Mouse (Mus musculus) embryonic facial prominence, embryonic 11.5 days (tissue): Measurements from ENCODE around the gene Extl2. TPM values are rescaled to one million over a fixed set of nuclear protein-coding genes. Genes with fewer than 3 reads are reported as not detected.

ENCODE experiments used
- ATAC-seq: fragments of 200-750 bp; cut with Nextera tagmentation; replicated peaks from 2 replicates; pipeline ENCODE4 v1.8.0; 2017; ENCODE audit warnings: low read depth; ENCODE audit not compliant: insufficient number of reproducible peaks, low FRiP score, low TSS enrichment
- DNase-seq: peaks from one replicate; pipeline ENCODE4 v3.0.0-alpha.2; 2015; ENCODE audit warnings: low spot score
- H3K27ac ChIP-seq: fragments of 300-500 bp; sonication (generic); replicated peaks from 2 replicates; pipeline ENCODE4 v1.5.1; 2014; ENCODE audit warnings: mild to moderate bottlenecking, low read depth, low read length, control low read depth
- H3K27me3 ChIP-seq: fragments of 300-500 bp; sonication (generic); 2 replicates; pipeline ENCODE4 v1.6.1; 2014; ENCODE audit warnings: mild to moderate bottlenecking, low read length, moderate library complexity, mixed read lengths; ENCODE audit not compliant: control insufficient read depth, insufficient read depth
- H3K36me3 ChIP-seq: fragments of 300-500 bp; sonication (generic); replicated peaks from 2 replicates; pipeline ENCODE4 v1.6.1; 2014; ENCODE audit warnings: low read depth, mild to moderate bottlenecking, low read length, moderate library complexity, mixed read lengths; ENCODE audit not compliant: control insufficient read depth, insufficient read depth
- H3K4me1 ChIP-seq: fragments of 300-500 bp; sonication (generic); 2 replicates; pipeline ENCODE4 v1.6.1; 2014; ENCODE audit warnings: low read length, mixed read lengths; ENCODE audit not compliant: control insufficient read depth, insufficient read depth
- H3K4me2 ChIP-seq: fragments of 300-500 bp; sonication (generic); 2 replicates; pipeline ENCODE4 v1.6.1; 2014; ENCODE audit warnings: low read depth, mild to moderate bottlenecking, control low read depth, low read length, moderate library complexity
- H3K4me3 ChIP-seq: fragments of 300-500 bp; sonication (generic); 2 replicates; pipeline ENCODE4 v1.5.1; 2014; ENCODE audit warnings: low read depth, low read length, control low read depth
- H3K9ac ChIP-seq: fragments of 300-500 bp; sonication (generic); replicated peaks from 2 replicates; pipeline ENCODE4 v1.6.1; 2014; ENCODE audit warnings: mild to moderate bottlenecking, control low read depth, low read length
- H3K9me3 ChIP-seq: fragments of 300-500 bp; sonication (generic); replicated peaks from 2 replicates; pipeline ENCODE4 v1.6.1; 2016; ENCODE audit warnings: mild to moderate bottlenecking, low read length, inconsistent platforms, mixed read lengths; ENCODE audit not compliant: control insufficient read depth
- WGBS: fragments of 180-500 bp; shearing (Covaris S2); extraction: QIAGEN DNeasy Blood & Tissue Kit; methylation state at CpG from one replicate; pipeline ENCODE4 v1.1.7; 2014; 5-methylcytosine and 5-hydroxymethylcytosine counted together
- polyA plus RNA-seq: library from polyadenylated mRNA; unstranded; fragments of >200 nt; fragmentation: Nextera tagmentation; extraction: Ambion mirVana; gene quantifications from 2 replicates; pipeline ENCODE4 v1.2.1, GENCODE M21; 2014

Extl2 gene
- polyA plus RNA-seq, 1 experiment from 2014 or later, result 24.5 TPM

GRCm38 (mm10) chr3:115971891-115972646, 35.2 kb upstream of the Extl2 start:
- WGBS, result 96% methylated on average over 14 of the region's 14 CpGs
- Histone ChIP-seq H3K4me3 (no peak overlapping the region), H3K36me3 (no peaks in the 10 kb centered on the region), H3K9ac (no peak overlapping the region), H3K9me3 (no peaks in the 10 kb centered on the region), H3K4me2 (no peak overlapping the region), H3K27ac (no peak overlapping the region), H3K27me3 (no peaks in the 10 kb centered on the region), H3K4me1 (no peaks in the 10 kb centered on the region)
- no peak for DNase-seq
- no peak for ATAC-seq

- Histone ChIP-seq H3K27ac (no peak overlapping the region), H3K27me3 (no peaks in the 10 kb centered on the region), H3K4me3 (no peak overlapping the region), H3K9me3 (no peaks in the 10 kb centered on the region), H3K4me2 (no peak overlapping the region), H3K4me1 (no peaks in the 10 kb centered on the region), H3K9ac (no peak overlapping the region), H3K36me3 (no peaks in the 10 kb centered on the region)
- no peak for ATAC-seq
- no peak for DNase-seq
- WGBS, result 91% methylated on average over 6 of the region's 6 CpGs
Observed at GRCm38 (mm10) chr3:115974228-115974627, 33.0 kb upstream of the Extl2 start.

DNA sequence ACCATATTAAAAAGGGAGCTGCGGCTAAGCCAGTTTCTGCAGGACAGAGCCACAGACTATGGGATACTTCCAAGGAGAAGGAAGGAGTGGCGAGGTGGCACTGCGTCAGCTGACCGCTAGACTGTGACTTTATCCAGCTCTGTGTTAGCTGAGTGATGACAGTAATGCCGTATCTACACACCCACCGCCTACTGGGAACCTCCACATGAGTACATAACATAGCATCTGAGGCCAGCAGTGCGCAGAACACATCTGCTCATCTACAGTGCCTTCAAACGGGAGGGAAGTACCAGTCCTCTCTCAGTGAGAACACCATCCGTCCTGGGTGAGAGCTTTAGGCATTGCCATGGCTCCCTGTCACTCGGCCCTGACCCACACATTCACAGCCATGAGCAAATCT, 32.3 kb upstream of the Extl2 start:
- H3K4me1 ChIP-seq, result no peaks in the 10 kb centered on the region
- H3K27me3 ChIP-seq, result no peaks in the 10 kb centered on the region
- H3K36me3 ChIP-seq, result no peaks in the 10 kb centered on the region
- H3K4me2 ChIP-seq, result no peak overlapping the region
- DNase-seq, result no peak
- H3K9me3 ChIP-seq, result no peaks in the 10 kb centered on the region
- ATAC-seq, result no peak
- no peak overlapping the region for H3K9ac ChIP-seq
- WGBS, result 93% methylated on average over 10 of the region's 10 CpGs
- no peak overlapping the region for H3K27ac ChIP-seq
- H3K4me3 ChIP-seq, result no peak overlapping the region

DNA sequence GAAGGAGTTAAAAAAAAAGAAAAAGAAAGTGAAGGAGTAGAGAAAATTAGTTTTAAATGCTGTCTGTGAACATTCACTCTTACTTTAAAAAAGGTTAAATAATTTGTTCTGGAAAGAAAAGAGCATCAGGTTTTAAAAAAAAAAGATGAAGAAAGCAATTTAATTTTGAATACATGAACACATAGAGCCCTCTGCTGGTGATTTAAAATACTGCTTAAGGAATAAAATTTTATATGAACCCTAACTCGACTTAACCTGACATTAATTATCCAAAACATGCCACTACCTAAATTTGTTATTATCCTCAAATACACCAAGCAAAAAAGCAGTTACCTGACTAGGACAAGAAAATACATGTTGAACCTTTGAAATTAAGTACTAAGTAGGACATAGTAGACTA, 28.3 kb upstream of the Extl2 start:
- DNase-seq (peak; percentile 73), ATAC-seq (no peak)
- 47% methylated on average over 1 of the region's 1 CpGs for WGBS
- Histone ChIP-seq H3K36me3 (no peaks in the 10 kb centered on the region; the same call in 1 of the 2 replicates), H3K27me3 (no peaks in the 10 kb centered on the region), H3K4me1 (no peaks in the 10 kb centered on the region), H3K4me2 (no peak overlapping the region), H3K9ac (no peak overlapping the region), H3K27ac (no peak overlapping the region), H3K4me3 (no peak overlapping the region), H3K9me3 (no peaks in the 10 kb centered on the region)

GRCm38 (mm10) chr3:115983217-115983616, 24.0 kb upstream of the Extl2 start:
- Histone ChIP-seq H3K27ac (no peak overlapping the region), H3K4me2 (no peak overlapping the region), H3K36me3 (no peaks in the 10 kb centered on the region; the same call in none of the 2 replicates), H3K27me3 (no peaks in the 10 kb centered on the region), H3K9me3 (no peaks in the 10 kb centered on the region), H3K4me3 (no peak overlapping the region), H3K4me1 (no peaks in the 10 kb centered on the region), H3K9ac (no peak overlapping the region)
- ATAC-seq, result no peak
- DNase-seq, result no peak
- whole genome bisulfite sequencing, result 96% methylated on average over 8 of the region's 8 CpGs

DNA sequence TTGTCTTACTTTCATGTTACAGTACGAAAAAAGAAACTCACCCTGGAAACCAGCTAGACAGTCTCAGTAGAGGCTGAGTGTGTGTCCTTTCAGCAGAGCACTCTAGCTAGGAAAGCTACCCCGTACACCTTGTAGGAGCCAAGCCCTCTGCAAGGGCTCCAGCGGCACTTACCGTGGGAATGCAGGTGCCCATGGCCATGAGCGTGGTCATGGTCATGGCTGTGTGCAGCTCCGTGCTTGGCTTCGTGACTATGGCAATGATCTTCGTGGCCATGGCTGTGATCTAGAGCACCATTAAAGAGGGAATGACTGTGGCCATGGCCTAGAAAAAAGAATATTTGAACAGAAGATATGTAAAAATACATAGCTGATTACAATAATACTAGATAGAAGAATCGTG, 22.6 kb upstream of the Extl2 start:
- ATAC-seq, result no peak
- Histone ChIP-seq H3K9ac (no peak overlapping the region), H3K4me1 (no peaks in the 10 kb centered on the region), H3K36me3 (no peaks in the 10 kb centered on the region; the same call in none of the 2 replicates), H3K27me3 (no peaks in the 10 kb centered on the region), H3K27ac (no peak overlapping the region), H3K9me3 (no peaks in the 10 kb centered on the region), H3K4me2 (no peak overlapping the region), H3K4me3 (no peak overlapping the region)
- WGBS, result 92% methylated on average over 9 of the region's 9 CpGs
- no peak for DNase-seq

DNA sequence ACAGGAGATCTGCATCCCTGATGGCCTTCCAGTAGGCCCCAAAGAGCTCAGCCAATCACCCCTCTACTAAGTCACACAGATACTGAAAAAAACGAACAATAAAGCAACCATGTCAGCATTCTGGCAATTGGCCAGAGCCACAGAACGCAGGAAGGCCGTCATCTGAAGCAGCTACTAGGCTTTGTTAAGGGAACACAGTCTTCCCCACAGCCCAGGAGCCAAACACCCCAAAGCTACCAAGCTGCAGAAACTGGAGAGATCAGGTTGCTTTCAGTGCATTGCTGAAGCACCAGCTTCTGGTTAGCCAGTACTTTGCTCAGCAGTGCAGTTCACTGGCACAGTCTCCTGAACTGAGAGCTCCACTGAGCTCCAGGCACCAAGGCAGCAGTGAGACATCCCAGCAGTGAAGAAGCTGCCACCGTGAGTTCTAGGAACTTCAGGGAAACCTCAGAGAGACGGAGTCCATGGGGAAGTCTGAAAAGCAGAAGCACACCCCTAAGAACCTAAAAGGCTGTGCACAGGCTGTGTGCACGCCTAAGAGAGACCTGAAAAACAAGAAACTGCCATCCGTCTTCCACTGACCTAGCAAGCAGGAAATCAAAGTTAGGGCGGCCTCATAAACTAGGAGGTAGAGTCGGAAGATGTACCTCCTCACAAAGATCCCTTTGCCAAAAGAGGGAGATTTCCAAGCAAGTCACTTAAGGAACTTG, 21.9 kb upstream of the Extl2 start:
- WGBS, result 89% methylated on average over 9 of the region's 9 CpGs
- Histone ChIP-seq H3K4me2 (no peak overlapping the region), H3K9me3 (no peaks in the 10 kb centered on the region), H3K9ac (no peak overlapping the region), H3K27me3 (no peaks in the 10 kb centered on the region), H3K4me3 (no peak overlapping the region), H3K27ac (no peak overlapping the region), H3K4me1 (no peaks in the 10 kb centered on the region), H3K36me3 (no peaks in the 10 kb centered on the region; the same call in none of the 2 replicates)
- DNase-seq (no peak), ATAC-seq (no peak)

- H3K4me3 ChIP-seq, result no peak overlapping the region
- DNase-seq, result no peak
- WGBS, result 86% methylated on average over 4 of the region's 4 CpGs
- H3K4me1 ChIP-seq, result no peaks in the 10 kb centered on the region; the same call in 1 of the 2 replicates
- H3K36me3 ChIP-seq, result no peaks in the 10 kb centered on the region; the same call in 1 of the 2 replicates
- H3K9me3 ChIP-seq, result no peaks in the 10 kb centered on the region
- H3K27ac ChIP-seq, result no peak overlapping the region
- no peak for ATAC-seq
- no peaks in the 10 kb centered on the region for H3K27me3 ChIP-seq
- H3K9ac ChIP-seq, result no peak overlapping the region
- no peak overlapping the region for H3K4me2 ChIP-seq
Observed at GRCm38 (mm10) chr3:115992103-115992502, 15.2 kb upstream of the Extl2 start.
